Mouse (Mus musculus): ENCODE data around the gene Tfe3.
"Not testable (repeated sequence)": the region's sequence is repeated elsewhere in the genome, so short reads cannot be mapped to it uniquely, and the experiment has no call there.

Tfe3 gene

DNA sequence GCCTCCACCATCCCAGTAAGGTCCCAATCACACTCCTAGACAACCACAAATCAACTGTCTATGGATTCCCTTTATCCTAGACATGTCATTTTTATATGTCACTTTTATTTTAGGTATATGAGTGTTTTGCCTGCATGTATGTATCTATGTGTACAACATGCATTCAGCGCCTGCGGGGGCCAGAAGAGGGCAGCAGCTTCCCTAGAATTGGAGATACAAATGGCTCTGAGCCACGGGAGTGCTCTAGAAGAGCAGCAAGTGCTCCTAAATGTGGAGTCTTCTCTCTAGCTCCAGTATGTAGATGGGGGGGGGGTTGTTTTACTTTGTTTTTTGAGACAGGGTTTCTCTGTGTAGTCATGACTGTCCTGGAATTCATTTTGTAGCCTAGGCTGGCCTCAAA lies 8.7 kb upstream of the Tfe3 start:
- DNase-seq = peak; percentile 41

DNA sequence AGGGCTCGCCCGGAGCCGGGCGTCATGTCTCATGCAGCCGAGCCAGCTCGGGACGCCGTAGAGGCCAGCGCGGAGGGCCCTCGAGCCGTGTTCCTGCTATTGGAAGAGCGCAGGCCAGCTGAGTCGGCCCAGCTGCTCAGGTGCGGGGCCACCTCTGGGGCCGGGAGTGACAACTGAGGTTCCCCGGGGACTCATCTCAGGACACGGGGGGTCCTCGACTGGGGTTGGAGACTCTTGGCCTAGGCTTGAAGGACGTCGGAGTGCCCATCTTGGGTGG lies 499 bp downstream of the Tfe3 start:
- no peak for DNase-seq

DNA sequence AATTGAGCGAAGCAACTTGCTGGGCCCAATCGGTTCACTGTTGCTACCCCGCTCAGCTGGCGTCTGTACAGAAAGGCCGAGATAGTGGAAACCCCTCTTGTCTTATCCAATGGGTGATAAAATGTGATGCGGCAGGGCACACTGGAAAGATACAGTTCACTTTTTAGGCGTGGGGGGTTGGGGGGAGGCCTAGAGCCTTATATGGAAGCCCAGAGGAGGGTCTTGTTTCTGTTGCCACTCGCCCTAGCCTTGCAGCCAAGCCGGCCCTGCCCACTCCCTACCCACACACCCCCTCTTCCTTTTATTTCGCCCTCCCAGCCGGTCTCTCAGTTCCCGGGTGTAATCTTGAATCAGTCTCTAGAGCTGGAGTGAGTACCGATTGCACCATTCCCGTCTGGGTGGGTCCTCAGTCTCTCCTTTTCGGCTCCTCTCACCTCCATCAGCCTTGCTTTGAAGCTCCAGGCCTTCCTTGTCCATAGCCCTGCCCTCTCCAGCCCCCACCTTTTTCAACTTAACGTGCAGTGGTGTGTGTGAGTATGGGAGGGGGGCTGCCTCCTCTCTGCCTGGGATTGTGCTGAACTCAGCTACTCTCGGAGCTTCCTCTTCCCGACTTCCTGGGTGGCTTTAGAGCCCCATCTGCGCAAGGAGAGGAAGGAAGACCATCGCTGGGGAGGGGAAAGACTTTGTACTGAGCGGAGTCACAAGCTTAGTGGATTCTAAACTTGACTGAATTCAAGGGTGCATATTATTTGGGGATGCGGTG lies 1.5 kb downstream of the Tfe3 start:
- peak; percentile 10 for DNase-seq

GRCm38 (mm10) chrX:7764657-7765280 lies 2.4 kb downstream of the Tfe3 start:
- no peak for DNase-seq

GRCm38 (mm10) chrX:7765281-7765670 lies 2.9 kb downstream of the Tfe3 start:
- no peak for DNase-seq

DNA sequence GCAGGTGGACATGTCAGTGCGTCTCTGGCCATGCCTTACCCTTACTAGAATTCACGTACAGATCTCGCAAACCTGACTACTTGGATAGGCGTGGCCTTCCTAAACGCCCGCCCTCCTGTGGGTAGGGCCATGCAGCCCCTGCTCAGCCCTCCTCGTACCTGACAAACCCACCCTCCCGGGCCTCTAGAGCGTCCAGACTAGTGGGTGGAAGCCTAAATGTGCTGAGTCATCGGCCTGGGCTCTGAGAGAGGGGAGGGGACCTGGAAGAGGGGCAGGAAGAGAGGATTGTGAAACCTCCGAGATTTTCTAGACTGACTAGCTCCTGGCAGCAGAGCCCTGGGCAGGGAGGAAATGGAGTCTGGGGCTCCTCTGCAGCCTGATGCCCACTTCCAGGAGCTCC lies 3.4 kb downstream of the Tfe3 start:
- DNase-seq = no peak

DNA sequence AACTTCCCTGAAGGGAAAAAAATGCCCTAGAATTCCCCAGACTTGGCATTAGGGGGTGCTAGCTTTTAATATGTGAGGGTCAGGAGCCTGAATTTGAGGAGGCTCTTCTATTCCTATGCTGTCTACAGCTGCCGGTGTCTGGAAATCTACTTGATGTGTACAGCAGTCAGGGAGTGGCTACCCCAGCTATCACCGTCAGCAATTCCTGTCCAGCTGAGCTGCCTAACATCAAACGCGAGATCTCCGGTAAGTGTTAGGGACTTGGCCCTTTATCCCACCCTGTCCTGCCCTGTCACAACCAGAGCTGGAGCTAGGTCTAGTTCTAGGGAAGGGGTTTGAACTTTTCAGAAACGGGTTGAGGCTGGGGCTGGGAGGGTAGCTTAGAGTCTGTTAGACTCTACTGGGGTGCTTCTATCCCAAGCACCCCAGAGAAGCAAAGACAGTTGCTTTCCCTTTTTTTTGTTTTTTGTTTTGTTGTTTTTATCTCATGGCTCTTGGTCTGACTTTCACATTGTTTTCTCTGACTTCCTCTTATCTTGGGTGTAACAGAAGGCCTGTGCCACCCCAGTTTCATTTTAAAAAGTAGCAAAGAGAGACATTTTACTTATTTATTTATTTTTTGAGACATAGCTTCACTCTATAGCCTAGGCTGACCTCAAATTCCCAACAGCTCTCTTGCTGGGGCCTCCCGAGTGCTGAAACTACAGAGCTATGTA lies 7.1 kb downstream of the Tfe3 start:
- DNase-seq = no peak

GRCm38 (mm10) chrX:7772766-7773165 lies 10.4 kb downstream of the Tfe3 start:
- DNase-seq = no peak

GRCm38 (mm10) chrX:7775501-7776205 lies 13.3 kb downstream of the Tfe3 start:
- DNase-seq = no peak

DNA sequence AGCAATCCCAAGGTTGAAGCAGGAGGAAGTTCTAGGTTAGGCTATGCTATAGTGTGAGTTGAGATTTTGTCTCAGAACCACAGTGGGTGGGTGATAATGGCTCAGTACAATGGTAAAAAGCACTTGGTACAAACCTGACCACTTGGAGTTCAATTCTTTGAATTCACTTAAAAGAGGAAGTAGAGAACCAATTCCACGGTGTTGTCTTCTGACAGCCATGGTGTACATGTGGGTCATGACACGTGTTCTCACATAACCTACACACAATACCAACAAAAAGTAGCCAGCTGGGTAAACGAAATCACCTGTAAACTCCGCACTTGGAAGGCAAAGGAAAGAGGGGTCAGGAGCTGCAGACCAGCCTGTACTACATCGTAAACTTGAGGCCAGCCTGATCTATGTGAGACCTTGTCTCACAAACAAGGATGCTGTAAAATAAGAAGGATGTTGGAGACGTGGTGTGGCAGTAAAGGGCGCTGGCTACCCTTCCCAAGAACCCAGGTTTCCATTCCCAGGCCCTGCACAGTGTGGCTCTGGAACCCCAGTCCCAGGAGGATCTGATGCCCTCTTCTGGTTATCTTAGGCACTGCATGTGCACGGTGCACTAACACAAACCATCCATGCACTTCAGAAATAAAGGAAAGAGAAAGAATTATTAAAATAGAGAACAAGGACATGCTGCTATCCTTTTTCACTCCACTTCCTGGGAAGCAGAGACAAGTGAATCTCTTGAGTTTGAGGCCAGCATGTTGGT lies 14.1 kb downstream of the Tfe3 start:
- DNase-seq = peak; percentile 47

GRCm38 (mm10) chrX:7778450-7779244 lies 16.3 kb downstream of the Tfe3 start:
- DNase-seq = no peak

DNA sequence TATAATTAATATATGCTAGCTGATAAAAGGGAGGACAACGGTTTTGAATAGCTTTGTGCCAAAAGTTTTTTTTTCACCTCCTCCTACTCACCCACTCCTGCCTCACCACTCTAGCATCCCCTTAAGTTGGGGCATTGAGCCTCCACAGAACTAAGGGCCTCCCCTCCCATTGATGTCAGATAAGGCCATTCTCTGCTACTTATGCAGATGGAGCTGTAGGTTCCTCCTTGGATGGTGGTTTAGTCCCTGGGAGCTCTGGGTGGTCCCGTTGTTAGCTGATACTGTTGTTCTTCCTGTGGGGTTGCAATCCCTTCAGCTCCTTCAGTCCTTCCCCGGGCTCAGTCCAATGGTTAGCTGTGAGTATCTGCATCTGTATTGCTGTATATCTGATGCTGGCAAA lies 16.9 kb downstream of the Tfe3 start:
- no peak for DNase-seq

DNA sequence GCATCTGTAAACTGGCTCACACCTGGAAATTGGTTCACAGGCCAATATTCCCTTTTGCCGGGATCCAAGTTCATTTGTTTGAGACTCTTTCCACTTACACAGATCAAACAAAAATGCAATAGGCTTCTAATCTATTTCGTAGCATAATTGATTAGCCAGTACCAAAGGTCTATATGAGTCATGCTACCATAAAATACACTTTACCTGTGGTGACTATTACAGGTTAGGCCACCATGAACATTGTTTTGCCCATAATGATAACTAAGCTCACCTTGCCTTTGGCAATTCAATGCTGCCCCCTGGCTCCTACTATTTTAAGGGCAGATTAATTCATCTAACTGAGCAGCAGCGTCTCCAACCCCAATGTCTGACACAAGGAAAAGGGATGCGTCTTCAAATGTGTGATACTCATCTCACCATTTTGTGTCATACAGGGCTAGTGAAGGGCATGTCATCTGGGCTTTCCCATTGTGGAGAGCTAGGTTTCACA lies 20.3 kb downstream of the Tfe3 start:
- DNase-seq = no peak

- peak; percentile 77 for DNase-seq
Measured at GRCm38 (mm10) chrX:7789542-7790136, 27.3 kb downstream of the Tfe3 start, which contains the start of gene Gripap1. Gripap1 (plus strand) TSS chrX:7789765.

GRCm38 (mm10) chrX:7790309-7790708 lies 27.9 kb downstream of the Tfe3 start:
- no peak for DNase-seq

GRCm38 (mm10) chrX:7793361-7793760 lies 31.0 kb downstream of the Tfe3 start:
- DNase-seq = peak; percentile 2

GRCm38 (mm10) chrX:7795016-7795415 lies 32.7 kb downstream of the Tfe3 start:
- DNase-seq = peak; percentile 13

GRCm38 (mm10) chrX:7797327-7797726 lies 35.0 kb downstream of the Tfe3 start:
- DNase-seq = no peak

DNA sequence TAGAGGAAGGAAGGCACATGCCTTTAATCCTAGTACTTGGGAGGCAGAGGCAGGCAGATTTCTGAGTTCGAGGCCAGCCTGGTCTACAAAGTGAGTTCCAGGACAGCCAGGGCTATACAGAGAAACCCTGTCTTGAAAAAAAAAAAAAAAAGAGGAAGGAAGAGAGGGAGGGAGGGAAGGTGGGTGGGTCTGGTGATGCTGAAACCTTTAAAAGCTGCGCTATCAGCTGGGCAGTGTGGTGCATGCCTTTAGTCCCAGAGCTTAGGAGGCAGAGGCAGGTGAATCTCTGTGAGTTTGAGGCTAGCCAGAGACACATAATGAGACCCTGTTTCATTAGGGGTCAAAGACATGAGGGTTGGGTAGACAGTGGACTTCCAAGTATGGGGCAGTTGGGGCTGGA lies 39.8 kb downstream of the Tfe3 start:
- DNase-seq = not testable (repeated sequence)

GRCm38 (mm10) chrX:7815016-7815415 lies 52.7 kb downstream of the Tfe3 start:
- peak; percentile 26 for DNase-seq
